Mouse (Mus musculus): ENCODE measurements at regions not wholly inside any gene's neighbourhood (a gene's known extent, or its start where the extent isn't known, plus 50 kb on each side); places are given as distances from the start of the nearest gene placed in this dataset.

DNA sequence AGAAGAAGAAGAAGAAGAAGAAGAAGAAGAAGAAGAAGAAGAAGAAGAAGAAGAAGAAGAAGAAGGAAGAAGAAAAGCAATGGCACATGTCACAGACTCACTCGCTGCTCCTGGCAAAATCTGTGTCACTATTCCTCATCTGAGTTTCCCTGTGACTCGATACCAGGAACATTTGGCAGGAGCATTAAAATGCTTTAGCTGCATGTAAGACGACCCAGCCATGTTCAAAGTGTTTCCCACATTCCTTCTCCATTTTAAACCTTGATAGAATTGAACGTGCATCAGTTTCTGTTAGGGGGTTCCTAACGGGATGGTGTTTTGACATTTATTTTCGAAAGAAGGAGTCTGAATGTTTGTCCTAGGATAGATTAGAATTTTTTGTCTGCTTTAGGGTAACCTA is 51.2 kb upstream of the Pja2 start:
- DNase-seq = no peak

DNA sequence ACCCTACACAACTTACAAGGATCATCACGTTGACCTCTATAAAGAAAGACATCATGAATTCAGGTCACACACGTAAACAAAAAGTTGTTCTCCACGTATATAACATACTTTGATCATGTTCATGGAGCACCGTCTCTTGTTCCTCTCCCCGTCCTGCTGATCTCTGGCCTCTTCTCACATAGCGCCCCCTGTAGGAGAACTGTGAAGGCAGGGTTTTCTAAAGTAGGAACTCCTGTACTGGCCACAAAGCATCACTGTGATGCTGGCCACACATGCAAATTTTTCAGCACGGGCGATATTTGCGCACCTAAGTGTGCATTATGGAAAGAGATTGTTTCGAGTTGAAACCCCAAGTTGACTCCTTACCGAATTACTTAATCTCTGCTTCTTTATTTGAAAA is 51.9 kb upstream of the Pja2 start:
- DNase-seq = no peak

DNA sequence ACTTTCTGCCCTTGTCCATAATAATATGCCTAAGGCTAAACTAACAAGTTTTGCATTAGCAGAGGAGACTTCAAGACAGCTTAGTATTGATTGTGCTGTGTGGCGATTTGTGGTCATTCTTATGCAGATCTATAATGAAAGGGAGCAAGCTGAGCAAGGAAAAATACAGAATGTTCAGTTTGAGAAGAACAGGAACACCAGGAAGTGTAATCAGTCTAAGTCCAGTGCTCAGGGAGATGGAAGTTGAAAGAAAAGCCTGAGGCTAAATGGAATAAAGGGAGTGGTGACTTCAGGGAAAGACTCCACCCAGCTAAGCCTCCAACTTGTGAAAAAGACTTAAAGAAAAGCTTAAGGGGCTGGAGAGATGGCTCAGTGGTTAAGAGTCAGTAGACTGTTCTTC is 58.6 kb upstream of the Pja2 start:
- DNase-seq = no peak

DNA sequence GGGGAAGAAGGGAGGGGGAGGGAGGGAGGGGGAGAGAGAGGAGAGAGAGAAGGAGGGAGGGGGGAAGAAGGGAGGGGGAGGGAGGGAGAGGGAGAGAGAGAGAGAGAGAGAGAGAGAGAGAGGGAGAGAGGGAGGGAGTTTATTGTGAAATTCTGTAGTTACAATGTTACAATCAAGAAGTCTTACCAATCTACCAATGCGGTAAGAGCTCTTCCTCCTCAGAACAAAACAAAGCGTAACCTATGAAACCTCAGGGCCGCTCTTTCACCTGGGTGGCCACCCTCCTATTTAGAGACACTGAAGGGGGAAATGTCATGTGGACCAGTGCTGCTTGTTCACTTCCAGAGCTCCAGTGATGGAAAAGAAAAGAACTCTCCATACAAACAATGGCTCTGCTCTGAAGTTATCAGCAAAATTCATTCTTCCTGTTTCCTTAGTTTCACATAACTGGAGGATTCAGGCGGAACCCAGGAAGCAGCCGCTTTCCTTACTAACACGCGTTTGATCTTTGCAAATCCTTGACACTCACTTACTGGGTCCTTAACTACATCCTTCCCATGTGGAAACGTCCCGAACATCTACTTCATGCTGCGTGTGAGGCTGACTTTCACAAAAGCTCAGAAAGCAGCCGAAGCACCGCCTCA is 65.7 kb upstream of the Pja2 start:
- DNase-seq = no peak

DNA sequence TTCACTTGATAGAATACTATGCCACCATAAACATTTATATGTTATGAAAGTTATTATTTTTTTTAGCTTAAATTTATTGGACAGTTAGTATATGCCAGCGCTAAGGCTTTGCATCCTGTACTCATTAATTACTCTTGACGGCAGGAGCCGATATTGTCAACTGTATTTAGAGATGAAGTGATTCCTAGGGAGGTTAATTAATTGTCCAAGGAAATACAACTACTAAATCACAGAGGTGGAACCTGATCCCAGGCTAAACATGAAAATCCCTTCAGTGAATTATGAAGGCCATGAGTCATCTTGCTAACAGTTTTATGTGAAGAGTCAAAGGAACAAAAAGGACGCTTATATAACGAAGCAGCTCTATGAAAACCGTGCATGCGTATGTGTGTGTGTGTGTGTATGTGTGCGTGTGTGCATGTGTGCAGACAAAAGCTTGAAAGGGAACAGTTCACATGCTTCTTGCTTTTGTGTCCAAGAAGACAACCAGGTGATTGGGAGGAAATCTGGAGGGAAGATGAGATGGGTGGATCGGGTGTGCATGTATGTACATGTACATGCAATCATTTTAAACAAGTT is 66.5 kb upstream of the Pja2 start:
- DNase-seq = no peak

DNA sequence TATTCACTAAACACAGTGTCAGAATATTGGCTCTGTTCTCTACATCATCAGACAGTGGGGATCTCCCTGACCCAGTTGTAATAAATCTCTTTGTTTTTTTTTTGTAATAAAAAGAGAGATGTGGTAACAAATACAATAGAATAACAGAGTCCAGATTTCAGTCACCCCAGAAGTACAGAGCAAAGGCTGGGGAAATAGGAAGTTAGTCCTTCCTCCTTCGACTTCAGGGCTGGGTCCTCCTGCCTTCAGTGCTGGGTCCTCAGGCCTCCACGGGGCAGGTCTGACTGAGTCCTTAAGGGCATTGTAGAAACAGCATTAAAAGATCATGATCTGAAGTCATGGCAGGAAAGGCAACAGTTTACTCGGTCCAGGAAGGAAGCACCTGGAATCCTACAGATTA is 67.0 kb upstream of the Pja2 start:
- DNase-seq = no peak

DNA sequence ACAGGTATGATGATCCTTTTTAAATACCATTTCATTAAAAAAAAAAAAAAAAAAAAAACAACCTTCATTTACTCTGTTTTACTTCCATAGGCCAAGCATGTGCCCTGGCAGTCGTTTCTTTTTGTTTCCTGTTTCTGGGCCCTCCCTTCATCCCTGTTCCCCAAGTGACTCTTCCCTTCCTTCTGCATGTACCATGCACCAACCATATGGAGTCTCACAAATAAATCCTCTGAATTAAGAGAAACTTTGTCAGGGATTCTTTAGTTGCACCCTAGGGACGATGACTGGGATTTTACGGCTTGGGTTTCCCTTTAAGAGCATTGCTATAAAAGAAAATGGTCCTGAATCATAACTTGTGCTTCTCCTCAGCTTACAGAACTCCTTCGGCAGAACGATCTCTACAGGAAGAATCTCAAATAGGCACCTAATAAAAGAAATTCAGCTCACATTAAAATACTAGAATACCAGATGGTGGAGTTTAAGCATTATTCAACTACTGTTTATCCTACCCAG is 75.1 kb upstream of the Pja2 start:
- no peak for DNase-seq

DNA sequence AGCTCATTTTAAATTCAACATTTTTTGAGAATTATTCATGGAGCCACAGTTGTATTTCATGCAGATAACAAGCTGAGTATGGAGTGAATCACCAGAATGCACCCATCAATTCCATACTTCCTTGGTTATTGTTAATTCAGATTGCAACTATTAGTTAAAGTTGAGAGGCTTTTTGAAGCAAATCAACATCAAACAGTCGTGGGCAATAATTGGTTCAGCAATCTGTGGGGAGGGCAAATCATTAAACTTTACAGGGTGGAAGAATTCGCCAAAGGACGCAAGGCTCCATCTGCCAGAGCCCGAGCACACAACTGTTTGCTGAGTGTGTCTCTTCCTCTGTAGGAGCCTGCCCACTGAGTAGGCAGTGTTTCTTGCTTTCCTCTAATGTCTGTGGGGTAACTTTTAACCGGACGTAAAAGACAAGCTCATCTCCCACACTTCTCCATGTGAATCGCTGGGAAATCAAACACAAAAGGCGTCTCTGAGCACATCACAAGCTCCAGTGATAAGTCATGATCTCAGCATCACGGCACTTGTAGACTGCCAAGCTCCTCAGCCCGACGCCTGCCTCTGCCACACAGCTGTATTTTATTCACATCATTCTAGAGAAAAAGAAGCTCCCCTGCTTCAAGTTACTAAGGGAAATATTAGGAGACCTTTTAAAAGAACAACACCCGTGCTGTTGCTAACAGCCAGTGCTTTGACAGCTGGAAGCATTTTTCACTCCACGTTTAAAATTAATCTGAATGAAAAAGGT is 75.7 kb upstream of the Pja2 start:
- DNase-seq = no peak

DNA sequence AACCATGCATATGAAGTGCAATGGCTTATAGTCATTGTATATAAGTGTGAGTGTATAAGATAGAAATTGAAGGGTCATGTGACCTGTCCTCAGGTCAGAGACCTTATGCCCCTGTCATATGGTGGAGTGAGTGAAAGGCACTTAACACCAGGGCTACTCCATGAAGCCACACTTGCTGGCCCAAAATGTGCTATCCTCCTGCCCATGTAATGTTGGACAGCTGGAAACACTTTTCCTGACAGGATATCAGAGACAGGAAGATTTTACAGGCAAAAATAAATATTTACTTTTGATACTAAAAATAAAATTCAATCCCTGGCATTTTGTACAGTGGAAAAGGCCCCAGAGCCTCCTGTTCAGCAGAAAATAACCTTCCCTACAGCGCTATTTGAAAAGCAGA is 94.1 kb upstream of the Pja2 start:
- DNase-seq = no peak

DNA sequence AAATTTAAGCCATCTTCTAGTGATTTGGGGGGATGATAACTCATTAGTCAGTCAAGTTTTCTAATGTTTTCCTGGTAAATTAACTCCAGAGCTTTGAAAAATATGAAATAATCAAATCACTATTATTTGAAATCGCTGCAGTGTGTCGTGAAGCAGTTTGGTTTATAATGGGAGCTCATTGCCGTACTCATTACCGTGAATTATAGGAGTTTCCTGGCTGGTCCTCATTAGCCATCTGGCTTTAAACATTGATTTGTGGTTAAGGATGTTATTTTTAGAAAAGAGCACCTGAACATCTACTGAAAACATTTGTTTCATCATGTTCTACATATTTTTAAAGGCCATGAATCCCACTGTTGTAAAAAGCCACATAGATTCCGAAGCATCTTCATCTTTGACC is 94.8 kb upstream of the Pja2 start:
- DNase-seq = no peak

DNA sequence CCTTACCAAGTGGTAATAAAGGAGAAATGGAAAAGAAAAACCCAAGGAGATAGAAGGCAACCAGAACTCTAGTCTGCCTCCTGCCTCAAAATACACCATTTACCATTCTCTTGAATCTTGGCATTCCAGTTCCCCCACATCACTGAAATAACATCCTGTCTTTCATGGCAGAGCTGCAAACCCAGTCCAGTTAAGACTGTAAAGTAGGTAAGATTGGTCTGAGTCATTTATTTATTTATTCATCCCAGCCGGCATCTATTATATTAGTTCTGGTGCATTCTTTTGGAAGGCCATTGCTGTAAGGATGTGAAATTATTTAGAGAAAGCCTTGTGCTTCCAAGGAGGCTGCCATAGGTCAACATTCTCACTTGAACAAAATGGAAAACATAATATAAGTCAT is 107.9 kb upstream of the Pja2 start:
- no peak for DNase-seq

DNA sequence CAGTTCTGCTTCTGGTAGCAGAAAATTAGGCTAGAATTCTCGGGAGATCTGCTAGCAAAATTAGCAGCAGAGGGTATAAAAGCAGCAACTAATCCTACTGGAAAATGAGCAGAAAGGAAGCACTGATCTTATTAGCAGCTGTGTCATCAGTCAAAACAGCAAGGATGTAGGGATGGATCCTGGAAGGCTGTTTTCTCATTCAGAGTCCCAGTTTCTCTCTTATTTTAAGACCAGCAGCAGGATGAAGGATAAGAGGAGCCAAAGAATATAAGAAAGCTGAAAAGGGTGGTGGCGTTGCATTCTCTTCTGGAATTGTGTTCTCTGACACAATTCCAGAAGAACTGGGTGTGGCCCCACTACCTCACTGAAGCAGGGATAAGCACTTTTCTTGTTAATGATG is 123.0 kb upstream of the Pja2 start:
- no peak for DNase-seq

DNA sequence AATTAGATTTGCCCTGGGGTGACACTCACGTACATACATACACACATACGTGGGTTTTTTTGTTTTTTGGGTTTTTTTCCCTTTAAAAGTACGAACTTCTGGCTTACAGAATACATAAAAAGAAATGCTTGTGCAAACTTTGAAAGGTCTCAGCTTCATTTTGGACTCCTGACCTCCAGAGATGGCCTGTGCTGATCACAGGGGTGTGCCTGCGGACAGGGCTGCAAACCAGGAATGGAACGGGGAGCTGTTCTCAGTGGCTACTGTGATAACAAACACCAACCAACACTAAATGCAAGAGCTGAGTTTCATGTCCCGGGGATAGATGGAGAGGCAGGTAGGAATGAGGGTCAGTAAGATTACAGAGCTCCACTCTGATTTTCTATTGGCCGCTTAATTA is 134.3 kb upstream of the Man2a1 start:
- no peak for DNase-seq

DNA sequence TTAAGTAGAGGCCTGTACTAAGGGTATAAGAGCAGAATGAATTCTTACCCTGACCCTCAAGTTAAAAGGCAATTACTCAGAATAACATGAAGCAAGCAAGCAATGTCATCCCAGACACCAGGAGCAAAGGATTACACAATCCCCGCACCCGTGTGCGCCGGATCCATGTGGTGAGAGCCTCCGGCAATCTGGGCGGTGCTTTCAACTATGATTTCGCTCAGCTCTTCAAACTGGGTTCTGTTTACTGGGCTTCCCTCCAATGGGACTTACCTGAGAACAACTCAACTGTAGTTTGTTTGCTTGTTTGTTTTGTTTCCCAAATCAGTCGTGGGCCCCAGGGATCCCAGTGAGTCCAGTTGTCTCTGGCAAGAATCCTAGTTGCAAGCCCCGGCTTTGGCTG is 133.8 kb upstream of the Man2a1 start:
- no peak for DNase-seq

DNA sequence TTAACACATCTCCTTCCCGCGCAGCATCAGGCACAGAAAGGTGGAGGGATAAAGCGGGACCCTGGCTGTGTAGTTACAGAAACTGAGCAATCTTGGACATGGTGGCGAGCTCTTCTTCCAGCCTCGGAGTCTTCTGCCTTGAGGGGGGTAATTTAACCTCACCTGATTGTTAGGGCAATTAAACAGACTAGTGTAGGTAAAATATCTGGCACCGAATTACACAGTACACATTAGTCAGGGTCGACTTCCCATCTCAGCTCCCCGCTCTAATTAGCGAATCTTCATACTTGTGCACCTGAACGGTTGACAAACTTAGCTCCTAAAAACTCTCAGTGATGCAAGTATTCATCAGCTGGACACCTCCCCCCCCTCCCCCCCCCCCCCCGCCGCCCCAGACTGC is 133.2 kb upstream of the Man2a1 start:
- no peak for DNase-seq

DNA sequence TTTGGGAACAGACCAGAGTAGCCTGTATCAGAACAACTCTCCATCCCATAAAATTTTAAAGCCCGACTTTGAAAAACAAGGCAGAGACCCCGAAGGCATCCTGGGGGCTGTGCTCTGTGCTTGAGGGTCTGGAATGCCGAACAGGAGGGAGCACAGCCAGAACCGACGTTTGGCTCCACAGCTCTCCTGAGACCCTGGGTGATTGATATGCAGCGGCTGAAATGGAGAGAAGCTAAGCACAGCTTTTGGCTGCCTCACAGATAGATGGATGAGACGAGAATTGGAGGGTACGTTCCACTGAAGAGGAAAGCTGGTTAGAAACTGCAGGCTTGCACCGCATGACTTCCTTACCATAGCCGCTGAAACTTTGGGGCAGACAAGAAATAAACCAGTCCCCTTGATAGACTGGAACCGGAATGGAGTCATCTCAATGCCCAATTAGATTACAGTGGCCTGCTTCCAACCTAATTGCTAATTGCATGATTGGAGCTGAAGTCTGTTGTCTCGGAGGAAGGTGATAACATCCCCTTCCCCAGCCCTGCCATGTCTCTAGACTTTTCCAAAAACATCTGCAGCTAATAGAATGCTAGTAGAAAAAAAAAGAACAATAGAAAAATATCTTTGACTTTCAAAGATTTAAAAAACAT is 130.7 kb upstream of the Man2a1 start:
- DNase-seq = no peak

DNA sequence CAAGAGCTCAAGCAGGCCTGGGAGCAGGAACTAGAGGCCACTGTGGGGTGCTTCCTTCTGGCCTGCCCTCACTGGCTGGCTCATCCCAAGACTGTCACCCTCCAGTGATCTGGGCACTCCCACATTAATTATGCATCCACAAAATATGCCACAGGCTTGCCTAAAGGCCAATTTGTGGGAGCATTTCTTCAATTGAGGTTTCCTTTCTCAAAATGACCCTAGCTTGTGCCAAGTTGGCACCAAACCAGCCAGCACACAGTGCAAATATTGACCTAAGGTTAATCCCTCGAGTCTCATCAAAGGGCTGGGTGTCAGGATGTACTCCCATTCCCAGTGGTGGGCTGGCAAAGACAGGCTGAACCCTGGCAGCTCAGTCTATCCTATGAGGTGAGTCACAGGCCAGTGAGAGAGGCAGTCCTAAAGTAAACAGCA is 119.9 kb upstream of the Man2a1 start:
- DNase-seq = peak; percentile 41

DNA sequence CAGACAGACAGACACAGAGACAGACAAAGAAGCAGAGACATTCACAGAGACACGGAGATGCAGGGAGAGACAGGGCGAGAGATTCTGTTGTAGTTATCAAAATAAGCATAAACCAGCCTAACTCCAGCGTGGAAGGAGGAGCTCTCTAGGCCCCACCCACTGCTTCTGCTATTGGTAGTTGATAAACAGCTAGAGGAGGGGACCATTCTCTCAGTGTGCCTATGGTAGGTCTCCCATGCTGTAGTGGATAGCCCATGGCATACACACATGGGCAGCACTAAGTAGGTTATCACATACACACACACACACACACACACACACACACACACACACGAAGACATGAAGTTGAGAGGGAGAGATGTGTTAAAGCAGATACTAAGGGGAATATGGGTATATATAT is 115.7 kb upstream of the Man2a1 start:
- DNase-seq = no peak

DNA sequence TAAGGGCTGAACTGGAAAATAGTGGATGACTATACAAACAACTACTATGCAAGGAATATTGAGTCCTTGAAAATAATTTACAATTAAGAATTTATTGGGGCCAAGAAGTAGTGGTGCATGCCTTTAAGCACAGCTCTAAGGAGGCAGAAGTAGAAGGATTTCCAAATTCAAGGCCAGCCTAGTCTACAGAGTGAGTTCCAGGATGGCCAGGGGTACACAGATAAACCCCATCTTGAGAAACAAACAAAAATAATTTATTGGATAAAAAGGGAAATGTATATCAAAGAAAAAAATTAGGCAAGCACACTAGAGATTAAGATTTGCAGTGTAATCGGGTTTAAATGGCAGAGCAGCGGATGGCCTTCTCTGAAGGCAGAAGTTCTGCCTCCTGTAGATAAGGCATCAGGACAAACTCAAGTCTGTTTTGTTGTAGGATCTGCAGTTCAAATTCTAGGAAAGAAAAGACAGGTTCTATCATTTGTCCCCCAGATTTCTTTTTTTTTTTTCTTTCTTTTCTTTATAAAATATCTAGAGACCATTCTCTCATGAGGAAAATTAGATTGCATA is 110.7 kb upstream of the Man2a1 start:
- DNase-seq = no peak

DNA sequence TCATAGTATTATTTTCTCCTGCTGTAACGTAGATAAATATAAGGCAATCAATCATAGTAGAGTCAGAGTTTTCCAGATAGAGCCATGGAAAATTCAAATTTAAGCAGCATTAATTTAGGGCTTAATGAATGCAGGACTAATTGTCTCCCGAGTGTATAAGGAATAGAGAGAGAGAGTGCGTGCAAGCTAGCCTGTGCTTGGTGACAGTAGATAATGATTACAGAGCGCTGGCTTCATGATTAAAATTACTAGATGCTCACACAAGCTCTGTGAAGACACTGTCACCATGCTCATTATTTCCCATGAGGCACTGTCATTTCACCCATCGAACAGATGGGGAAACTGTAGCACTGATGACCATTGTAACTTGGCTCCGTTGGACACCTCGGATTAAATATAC is 109.9 kb upstream of the Man2a1 start:
- DNase-seq = no peak

DNA sequence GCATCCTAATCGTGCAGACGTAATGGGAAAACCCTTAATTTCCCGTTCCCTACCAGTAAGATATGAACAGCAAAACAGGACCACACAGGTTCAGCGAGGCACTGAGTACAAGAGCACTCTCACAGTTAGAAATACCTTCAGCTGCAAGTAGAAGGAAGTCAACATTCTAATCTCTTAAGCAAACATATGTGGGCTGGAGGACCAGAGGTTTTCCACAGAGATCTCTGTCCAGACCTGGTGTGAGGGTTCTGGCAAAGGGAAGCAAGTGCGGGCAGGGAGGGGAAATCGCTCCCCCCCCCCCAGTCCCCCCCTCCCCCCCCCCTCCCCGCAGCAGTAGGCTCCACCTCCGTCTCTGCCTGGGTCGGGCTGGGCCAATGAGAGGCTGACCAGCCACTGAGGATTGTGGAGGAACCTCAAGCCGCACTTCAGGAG is 108.6 kb upstream of the Man2a1 start:
- DNase-seq = no peak

DNA sequence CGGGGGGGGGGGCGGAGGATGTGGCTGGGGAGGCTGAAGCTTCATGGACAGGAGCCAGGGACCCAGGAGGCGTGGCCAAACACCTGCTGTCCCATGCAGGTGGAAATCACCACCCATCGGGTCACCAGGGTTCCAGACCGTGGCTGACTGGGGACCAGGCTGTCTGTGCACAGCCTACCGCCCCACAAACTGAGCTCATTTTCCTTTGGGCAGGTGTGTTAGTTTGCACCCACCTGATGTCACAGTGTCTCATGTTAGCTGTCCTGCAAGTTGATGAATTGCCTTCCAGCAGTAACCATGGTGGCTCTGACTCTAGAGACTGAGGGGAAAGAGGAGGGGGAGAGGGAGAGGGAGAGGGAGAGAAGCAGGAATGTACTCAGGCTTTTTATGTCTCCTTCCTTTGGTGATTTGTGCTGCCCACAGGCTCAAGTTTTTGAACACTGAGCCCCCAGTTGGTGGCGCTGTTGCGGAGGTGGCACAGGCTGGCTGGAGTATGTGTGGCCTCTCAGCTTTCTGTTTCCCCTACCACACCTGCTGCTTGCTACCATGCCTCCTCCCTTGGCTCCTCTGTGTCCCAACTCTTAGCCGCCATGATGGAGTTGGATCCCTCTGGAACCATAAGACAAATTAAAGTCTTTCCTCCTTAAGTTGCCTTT is 107.8 kb upstream of the Man2a1 start:
- DNase-seq = peak; percentile 55

Data from adrenal gland, postnatal 25 days (tissue).